Mouse (Mus musculus) ES-Bruce4 (cell line): ENCODE measurements around the gene Rasgef1c.

ENCODE experiments used
- CTCF ChIP-seq: IDR thresholded peaks from one replicate; pipeline ENCODE4 v1.8.1; 2011; ENCODE audit warnings: low read depth, low read length
- POLR2A ChIP-seq: IDR thresholded peaks from one replicate; pipeline ENCODE4 v1.8.1; 2011; ENCODE audit warnings: low read length; ENCODE audit not compliant: insufficient read depth

DNA sequence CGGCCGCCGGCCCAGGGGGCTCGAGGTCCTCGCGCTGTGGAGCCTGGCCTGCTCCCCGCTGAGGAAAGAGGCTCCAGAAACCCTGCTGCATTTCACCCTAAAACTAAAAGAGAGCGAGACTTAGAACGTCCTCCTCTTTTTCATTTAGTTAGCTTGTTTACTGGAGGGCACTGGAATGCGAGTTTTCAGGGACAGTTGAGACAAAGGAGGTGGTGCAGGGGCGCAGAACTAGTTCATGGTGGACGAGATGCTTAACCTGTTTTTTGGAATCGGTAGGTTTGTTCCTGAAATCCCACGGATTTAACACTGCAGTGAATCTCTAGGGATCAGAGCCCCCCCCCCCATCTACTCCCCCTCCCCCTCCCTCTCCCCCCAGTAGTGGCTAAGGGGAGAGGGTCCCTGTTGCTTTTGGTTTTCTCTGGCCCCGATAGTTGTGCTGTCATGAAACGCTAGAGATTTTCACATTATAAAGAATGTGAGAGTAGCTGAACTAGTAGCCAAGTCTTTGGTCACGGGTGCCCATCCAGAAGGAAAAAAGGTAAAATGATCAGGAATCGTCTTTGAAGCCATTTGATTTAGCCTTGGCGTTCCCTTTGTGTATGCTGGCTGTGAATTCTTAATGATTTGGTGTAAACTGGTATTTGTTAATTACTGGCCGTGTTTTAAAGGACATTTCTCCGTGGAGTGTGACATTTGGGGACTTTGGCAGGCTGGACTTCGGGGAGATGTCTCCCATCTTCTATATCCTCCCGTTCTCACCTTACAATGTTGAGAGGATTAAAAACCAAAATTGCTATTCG is 124.3 kb downstream of the Rasgef1c start:
- TF ChIP-seq CTCF (no peak), POLR2A (no peak)
